Mouse (Mus musculus) C2C12 (cell line): ENCODE measurements around the gene Sv2a. TPM values are rescaled to one million over a fixed set of nuclear protein-coding genes. Genes with fewer than 3 reads are reported as not detected.

ENCODE experiments used
- H3K27me3 ChIP-seq: one replicate; pipeline ENCODE4 v1.6.1; 2011; ENCODE audit not compliant: control insufficient read depth, insufficient read depth, insufficient read length
- H3K36me3 ChIP-seq: one replicate; pipeline ENCODE4 v1.6.1; 2011; ENCODE audit not compliant: control insufficient read depth, insufficient read depth
- H3K4me3 ChIP-seq: one replicate; pipeline ENCODE4 v1.5.1; 2011; ENCODE audit warnings: mild to moderate bottlenecking, control low read depth; ENCODE audit not compliant: poor library complexity, insufficient read depth, severe bottlenecking
- H3K79me2 ChIP-seq: one replicate; pipeline ENCODE4 v1.6.1; 2011; ENCODE audit not compliant: control insufficient read depth, insufficient read depth
- H3K79me3 ChIP-seq: one replicate; pipeline ENCODE4 v1.6.1; 2011; ENCODE audit warnings: low read depth, control low read depth
- H3ac ChIP-seq: one replicate; pipeline ENCODE3; 2011; ENCODE audit warnings: low read depth; ENCODE audit not compliant: control insufficient read depth, insufficient read length
- CEBPB ChIP-seq: IDR thresholded peaks from one replicate; pipeline ENCODE4 v1.6.1; 2011; ENCODE audit warnings: low read depth, mild to moderate bottlenecking, control low read depth, moderate library complexity
- CTCF ChIP-seq: IDR thresholded peaks from one replicate; pipeline ENCODE4 v1.5.1; 2011; ENCODE audit not compliant: control insufficient read depth, insufficient read depth, insufficient read length
- FOSL1 ChIP-seq: IDR thresholded peaks from one replicate; pipeline ENCODE4 v1.8.0; 2011; ENCODE audit warnings: mild to moderate bottlenecking, low read length; ENCODE audit not compliant: poor library complexity, insufficient read depth, severe bottlenecking
- MAX ChIP-seq: IDR thresholded peaks from one replicate; pipeline ENCODE4 v1.6.1; 2011; ENCODE audit warnings: mild to moderate bottlenecking, control low read depth
- MYOD1 ChIP-seq: IDR thresholded peaks from one replicate; pipeline ENCODE4 v1.6.1; 2011; ENCODE audit warnings: low read depth; ENCODE audit not compliant: control insufficient read depth, insufficient read length
- MYOG ChIP-seq: IDR thresholded peaks from one replicate; pipeline ENCODE4 v1.6.1; 2011; ENCODE audit not compliant: control insufficient read depth, insufficient read length; ENCODE audit errors: extremely low read depth
- USF1 ChIP-seq: IDR thresholded peaks from one replicate; pipeline ENCODE4 v1.6.1; 2011; ENCODE audit warnings: low read depth, mild to moderate bottlenecking, control low read depth, moderate library complexity
- polyA plus RNA-seq: library from polyadenylated mRNA; unstranded; fragments of >200 nt; fragmentation: generic; extraction: Trizol; gene quantifications from one replicate; pipeline ENCODE4 v1.2.1, GENCODE M21; 2012; ENCODE audit warnings: missing spikeins

The Sv2a gene
- polyA plus RNA-seq, 1 experiment, result 0.33 TPM

GRCm38 (mm10) chr3:96228828-96229227 is 47.9 kb downstream of the Sv2a start:
- H3K27me3 ChIP-seq, result no peaks in the 10 kb centered on the region
- H3K4me3 ChIP-seq, result no peak overlapping the region
- no peaks in the 10 kb centered on the region for H3K79me3 ChIP-seq
- H3K79me2 ChIP-seq, result no peaks in the 10 kb centered on the region
- TF ChIP-seq CEBPB, result no peak
- no peak for TF ChIP-seq MYOG
- no peak for TF ChIP-seq FOSL1
- no peak for TF ChIP-seq CTCF
- no peak for TF ChIP-seq MYOD1
- H3K36me3 ChIP-seq, result no peaks in the 10 kb centered on the region
- H3ac ChIP-seq, result no peak overlapping the region

GRCm38 (mm10) chr3:96230404-96230803 is 49.5 kb downstream of the Sv2a start:
- H3K36me3 ChIP-seq, result no peaks in the 10 kb centered on the region
- TF ChIP-seq FOSL1 (no peak), CTCF (no peak), USF1 (no peak), MYOG (no peak), CEBPB (no peak), MYOD1 (no peak), MAX (no peak)
- H3K4me3 ChIP-seq, result no peak overlapping the region
- H3ac ChIP-seq, result no peak overlapping the region
- H3K27me3 ChIP-seq, result no peaks in the 10 kb centered on the region
- H3K79me3 ChIP-seq, result no peaks in the 10 kb centered on the region
- no peaks in the 10 kb centered on the region for H3K79me2 ChIP-seq

DNA sequence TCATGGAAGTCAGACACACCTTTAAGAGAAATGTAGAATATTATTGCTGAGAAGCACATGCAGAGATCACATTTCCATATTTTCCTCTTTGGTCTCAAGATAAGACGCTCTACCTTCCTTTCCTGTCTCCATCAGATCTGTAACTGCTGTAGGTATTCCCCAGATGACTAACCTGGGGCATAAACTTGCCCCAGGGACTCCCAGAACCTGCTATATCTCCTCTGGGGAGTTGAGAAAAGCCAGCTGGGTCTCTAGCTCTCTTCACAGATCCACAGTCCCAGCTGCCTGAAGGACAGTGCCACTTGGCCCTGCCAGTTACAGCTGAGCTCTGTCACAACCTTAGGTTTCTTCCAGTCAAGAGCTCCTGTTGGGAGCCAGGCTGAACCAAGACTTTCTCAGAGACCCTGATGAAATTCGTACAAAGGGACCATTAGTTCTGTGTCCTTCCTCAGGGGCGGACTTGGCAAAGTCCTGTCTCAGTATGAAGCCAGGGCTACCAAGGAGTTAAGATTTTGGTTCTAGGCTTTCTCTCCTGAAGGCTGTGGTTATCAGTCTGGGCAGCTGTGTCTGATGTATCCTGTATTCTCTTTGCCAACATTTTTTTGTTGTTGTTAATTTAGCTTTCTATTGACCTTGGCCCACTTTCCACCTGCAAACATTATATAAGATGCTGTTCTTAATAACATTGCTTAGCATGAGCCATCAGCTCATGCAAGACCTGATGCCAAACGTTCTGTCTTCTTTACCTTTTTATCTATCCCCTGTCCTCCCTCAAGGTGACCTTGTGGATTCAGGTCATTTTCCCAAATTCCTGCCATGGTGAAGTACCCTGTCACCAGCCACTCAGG is 50.2 kb downstream of the Sv2a start:
- no peak overlapping the region for H3ac ChIP-seq
- TF ChIP-seq MYOG, result no peak
- TF ChIP-seq FOSL1, result no peak
- no peaks in the 10 kb centered on the region for H3K79me2 ChIP-seq
- no peaks in the 10 kb centered on the region for H3K36me3 ChIP-seq
- no peak overlapping the region for H3K4me3 ChIP-seq
- H3K79me3 ChIP-seq, result no peaks in the 10 kb centered on the region
- H3K27me3 ChIP-seq, result no peaks in the 10 kb centered on the region

- no peak overlapping the region for H3K4me3 ChIP-seq
- H3K79me3 ChIP-seq, result no peaks in the 10 kb centered on the region
- no peaks in the 10 kb centered on the region for H3K36me3 ChIP-seq
- TF ChIP-seq USF1, result no peak
- no peak for TF ChIP-seq MYOD1
- no peak for TF ChIP-seq MAX
- no peak for TF ChIP-seq CEBPB
- TF ChIP-seq FOSL1, result no peak
- no peaks in the 10 kb centered on the region for H3K79me2 ChIP-seq
- no peaks in the 10 kb centered on the region for H3K27me3 ChIP-seq
- no peak overlapping the region for H3ac ChIP-seq
Observed at GRCm38 (mm10) chr3:96231758-96232120, 50.8 kb downstream of the Sv2a start.

DNA sequence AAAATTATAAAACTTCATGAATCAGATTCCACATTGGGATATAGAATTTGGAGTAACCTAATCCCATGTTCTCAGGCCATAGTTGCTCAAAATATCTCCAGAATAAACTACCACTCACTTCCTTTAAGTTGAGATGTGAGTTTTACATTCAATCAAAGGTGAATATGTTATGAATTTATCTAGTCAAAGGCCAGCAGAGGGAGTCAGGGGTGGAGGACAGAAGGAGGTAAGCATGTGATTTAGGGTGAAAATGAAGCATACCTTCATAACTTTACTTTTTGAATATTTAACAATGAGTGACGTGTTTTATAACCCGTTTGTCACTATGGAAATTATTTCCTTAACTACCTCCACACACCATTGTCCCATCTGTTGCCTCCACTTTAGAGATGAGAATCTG is 54.0 kb downstream of the Sv2a start:
- no peak for TF ChIP-seq CEBPB
- no peak for TF ChIP-seq USF1
- no peak for TF ChIP-seq FOSL1
- no peak for TF ChIP-seq MYOG
- TF ChIP-seq MAX, result no peak
- no peak for TF ChIP-seq CTCF
- no peak for TF ChIP-seq MYOD1
- Histone ChIP-seq H3K36me3 (no peaks in the 10 kb centered on the region), H3K79me2 (no peaks in the 10 kb centered on the region), H3ac (no peak overlapping the region), H3K27me3 (no peaks in the 10 kb centered on the region), H3K79me3 (no peaks in the 10 kb centered on the region), H3K4me3 (no peak overlapping the region)

GRCm38 (mm10) chr3:96235836-96236235 is 54.9 kb downstream of the Sv2a start:
- H3ac ChIP-seq, result no peak overlapping the region
- H3K4me3 ChIP-seq, result no peak overlapping the region
- H3K79me2 ChIP-seq, result no peaks in the 10 kb centered on the region
- TF ChIP-seq MAX (no peak), CEBPB (no peak), MYOG (no peak), USF1 (no peak), FOSL1 (no peak), CTCF (no peak), MYOD1 (no peak)
- H3K27me3 ChIP-seq, result no peaks in the 10 kb centered on the region
- no peaks in the 10 kb centered on the region for H3K79me3 ChIP-seq
- H3K36me3 ChIP-seq, result no peaks in the 10 kb centered on the region
